Mouse (Mus musculus) myocyte (in vitro differentiated cells): Measurements from ENCODE around the gene Gm2022.
"Not testable (repeated sequence)": the region's sequence is repeated elsewhere in the genome, so short reads cannot be mapped to it uniquely, and the experiment has no call there.

Experiments
- MYOG ChIP-seq, 3 experiments: IDR thresholded peaks; one replicate each; pipeline ENCODE4 v1.6.1; 2011; ENCODE audit warnings: control low read depth in 2 of 3, low read depth in 2 of 3, mild to moderate bottlenecking in 2 of 3; ENCODE audit not compliant: insufficient read length in 2 of 3, control insufficient read depth in 1 of 3, insufficient read depth in 1 of 3
- POLR2AphosphoS2 ChIP-seq: IDR thresholded peaks from one replicate; pipeline ENCODE4 v1.6.1; 2011; ENCODE audit warnings: low read depth, control low read depth; ENCODE audit not compliant: insufficient read length

DNA sequence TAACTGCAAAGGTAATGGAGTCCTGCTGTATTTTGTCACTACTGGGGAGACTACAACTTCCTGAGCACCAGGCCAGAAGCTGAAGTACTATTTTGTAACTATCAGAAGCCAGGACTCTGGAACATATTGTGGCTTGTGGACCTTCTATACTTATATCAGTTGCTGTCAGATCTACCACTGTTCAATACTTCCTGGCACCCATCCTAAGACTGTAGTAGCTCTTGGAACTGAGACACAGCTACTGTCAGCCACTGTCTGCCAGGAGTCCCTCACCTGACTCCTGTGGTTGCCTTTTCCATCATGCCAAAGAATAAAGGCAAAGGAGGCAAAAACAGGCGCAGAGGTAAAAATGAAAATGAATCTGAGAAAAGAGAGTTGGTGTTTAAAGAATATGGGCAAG is at the start of gene Gm2022:
- TF ChIP-seq POLR2AphosphoS2; MYOG (IDR thresholded peaks at IDR 0.05; ENCODE audit: control insufficient read depth in 1 of 3, insufficient read depth in 1 of 3, insufficient read length in 2 of 3, low read depth in 2 of 3): not testable (repeated sequence)
